Mouse (Mus musculus): ENCODE measurements around the gene Kcns3. TPM values are rescaled to one million over a fixed set of nuclear protein-coding genes. Genes with fewer than 3 reads are reported as not detected.

Kcns3 gene
- total RNA-seq (2021) = under 1 TPM; 0.22 to 0.33 TPM
- long read RNA-seq, experiment 1 = 0 reads
- long read RNA-seq, experiment 2, partial matches to known transcripts = 0 of 1 reads
- long read RNA-seq, experiment 2, other reads (novel, unspliced or antisense) = 0 of 1 reads

DNA sequence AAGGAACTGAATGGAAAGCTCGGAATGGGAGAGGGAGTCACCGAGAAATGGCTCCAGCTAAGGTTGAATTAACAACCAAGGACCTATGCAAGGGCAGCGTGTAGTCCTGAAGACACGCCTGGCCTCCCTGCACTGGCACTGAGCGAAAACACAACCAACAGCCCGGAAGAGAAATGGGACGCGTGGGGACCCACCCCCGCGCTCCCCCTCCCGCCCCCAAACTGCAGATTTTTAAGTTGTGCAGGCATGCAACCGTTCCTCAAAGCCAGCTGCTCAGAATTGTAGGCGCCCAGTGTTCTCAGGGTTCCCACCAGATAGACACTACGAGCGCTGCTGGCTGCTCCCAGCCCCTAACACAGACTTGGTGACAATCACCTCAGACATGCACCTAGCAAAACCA, at the start of gene Kcns3:
Gene Kcns3 (minus strand): TSS at position 42 of the 400 bp plus-strand sequence.
- intact Hi-C loops (cut with DNase I) = no loop called here
- no peak for DNase-seq

DNA sequence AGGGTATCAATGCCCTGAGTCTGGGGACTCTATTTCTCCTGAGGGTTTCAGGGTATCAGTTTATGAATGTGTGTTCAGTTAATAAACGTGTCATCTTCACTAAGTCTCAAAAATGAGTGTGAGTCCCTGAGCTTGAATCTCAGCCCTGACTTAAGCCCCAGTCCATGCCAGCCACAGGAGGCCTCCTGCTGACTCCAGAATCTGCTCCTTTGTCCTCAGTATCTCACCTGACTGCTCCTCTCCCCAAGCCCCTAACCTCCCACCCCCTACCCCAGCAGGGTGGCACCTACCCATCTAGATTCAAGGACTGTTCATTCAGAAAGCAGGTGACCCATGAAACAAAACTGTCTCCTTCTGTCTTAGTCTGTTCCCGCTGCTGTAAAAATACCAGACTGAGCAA, 47.7 kb upstream of the Kcns3 start:
- DNase-seq = no peak
- intact Hi-C loops (cut with DNase I) = loop anchor here (5.0 to 10.0 kb wide), 4 partner anchors 69 to 946 kb away; partner anchors contain the start of genes Gen1 and Smc6

DNA sequence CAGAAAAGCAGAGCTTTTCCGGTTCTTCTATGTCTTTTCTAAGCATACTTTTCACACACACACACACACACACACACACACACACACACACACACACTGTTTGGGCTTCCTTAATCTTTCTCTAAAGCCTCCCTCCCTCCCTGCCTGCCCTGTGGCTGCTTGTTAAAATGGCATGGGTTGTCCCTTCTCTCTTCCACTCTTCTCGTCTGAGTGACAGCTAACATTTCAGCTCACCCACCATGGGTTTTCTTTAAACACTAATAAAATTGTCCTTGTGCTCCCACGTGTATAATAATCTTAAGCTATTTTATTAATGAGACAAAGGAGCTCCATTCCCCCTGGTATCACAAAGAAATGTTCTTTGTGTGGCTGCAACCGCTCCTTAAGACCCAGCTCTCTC, 47.2 kb upstream of the Kcns3 start:
- intact Hi-C loops (cut with DNase I) = loop anchor here (5.0 to 10.0 kb wide), 4 partner anchors 69 to 947 kb away; partner anchors contain the start of genes Gen1 and Smc6
- DNase-seq = no peak

DNA sequence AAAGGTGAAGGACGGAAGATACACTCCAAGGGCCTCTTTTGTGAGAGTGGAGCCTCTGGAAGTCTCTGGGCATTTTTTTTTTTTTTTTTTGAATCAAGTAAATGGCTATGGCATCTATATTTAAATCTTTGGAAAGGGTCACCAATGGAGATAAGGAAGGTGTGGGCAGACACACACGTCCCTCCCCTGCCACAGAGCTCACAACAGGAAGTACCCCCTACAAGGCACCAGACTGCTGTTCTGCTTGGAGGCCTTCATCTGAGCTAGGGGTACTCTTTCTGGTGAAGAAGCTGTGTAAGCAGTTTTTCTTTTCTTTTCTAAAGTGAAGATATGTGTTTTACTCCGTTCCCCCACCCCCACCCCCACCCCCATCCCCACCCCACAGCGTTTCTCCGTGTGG, 46.0 kb upstream of the Kcns3 start:
- no peak for DNase-seq
- intact Hi-C loops (cut with DNase I) = loop anchor here (5.0 to 10.0 kb wide), 4 partner anchors 70 to 948 kb away; partner anchors contain the start of genes Gen1 and Smc6

DNA sequence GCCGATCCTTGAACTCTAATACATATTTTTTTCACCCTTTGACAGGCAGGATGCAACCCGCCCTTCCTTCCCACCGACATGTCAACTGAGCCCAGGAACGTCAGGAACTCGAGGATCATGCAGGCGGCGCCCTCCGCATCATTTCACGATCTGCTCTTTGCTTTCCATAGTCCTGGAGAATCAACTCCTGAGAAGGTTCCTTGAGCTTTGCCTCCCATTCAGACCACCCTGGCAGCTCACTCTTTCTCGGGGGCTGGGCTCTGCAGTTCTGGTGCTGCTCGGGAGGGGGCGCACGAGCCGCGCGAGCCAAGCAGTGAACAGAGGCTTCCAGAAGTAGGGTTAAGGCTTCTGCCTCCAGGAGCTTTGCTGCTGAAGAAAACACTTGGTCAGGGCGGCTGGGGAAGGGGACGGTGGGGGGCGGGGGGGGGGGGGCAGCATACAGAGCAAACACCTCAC, 45.3 kb upstream of the Kcns3 start:
- intact Hi-C loops (cut with DNase I) = loop anchor here (5.0 to 10.0 kb wide), 4 partner anchors 71 to 949 kb away; partner anchors contain the start of genes Gen1 and Smc6
- DNase-seq = peak; percentile 85 to 91

DNA sequence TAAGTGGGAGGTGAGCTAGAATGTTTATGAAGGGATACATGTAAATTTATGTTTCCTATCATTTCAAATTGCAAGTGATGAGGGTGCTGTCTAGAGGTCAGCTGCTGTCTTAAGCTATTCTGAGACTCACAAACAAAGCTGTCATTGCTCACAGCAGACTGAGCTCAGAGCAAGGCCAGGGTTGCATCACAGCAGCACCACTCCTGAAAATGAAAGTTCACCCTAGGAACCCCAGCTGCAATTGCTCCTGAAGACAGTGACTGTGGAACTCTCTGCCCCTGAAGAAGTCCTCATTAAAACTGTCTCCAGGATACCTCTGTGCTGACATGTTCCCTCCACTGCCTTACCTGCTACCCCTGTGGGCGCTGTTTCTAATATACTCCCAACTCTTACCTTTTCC, 44.2 kb upstream of the Kcns3 start:
- DNase-seq = no peak
- intact Hi-C loops (cut with DNase I) = loop anchor here (5.0 to 10.0 kb wide), 4 partner anchors 72 to 950 kb away; partner anchors contain the start of genes Gen1 and Smc6

DNA sequence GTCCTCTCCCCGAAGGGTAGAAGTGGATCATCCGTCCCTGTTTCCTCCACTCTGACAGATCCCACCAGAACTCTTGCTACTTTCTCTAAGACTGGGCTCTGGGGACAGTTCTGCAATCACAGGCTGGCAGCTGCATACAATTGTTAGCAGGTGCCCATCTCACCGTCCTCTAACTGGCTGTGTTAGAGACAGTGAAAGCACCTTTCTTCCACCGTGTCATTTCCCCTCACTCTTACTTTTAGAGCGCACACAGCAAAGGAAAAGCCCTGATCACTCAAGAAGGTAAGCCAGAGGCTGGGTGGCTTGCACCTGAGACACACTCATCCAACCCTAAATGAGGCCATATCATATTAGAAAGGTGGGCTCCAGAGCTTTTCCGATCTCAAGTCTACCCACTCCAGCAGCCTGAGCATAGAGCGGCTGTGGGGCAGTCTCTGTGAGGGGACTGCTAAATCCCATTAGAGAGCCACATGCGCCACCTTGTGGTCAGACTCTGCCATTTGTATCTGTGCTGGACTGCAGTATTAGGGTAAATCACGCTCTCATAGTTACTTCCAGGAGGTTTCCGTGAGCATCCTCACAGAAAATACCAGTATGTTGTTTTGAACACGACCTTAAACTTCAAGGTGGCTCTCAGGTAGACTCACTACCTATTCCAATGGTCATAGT, 27.8 kb upstream of the Kcns3 start:
- DNase-seq = peak; percentile 87 to 92
- intact Hi-C loops (cut with DNase I) = loop anchor here (1.0 to 5.0 kb wide), 3 partner anchors 316 to 580 kb away; no protein-coding TSS in a partner anchor

DNA sequence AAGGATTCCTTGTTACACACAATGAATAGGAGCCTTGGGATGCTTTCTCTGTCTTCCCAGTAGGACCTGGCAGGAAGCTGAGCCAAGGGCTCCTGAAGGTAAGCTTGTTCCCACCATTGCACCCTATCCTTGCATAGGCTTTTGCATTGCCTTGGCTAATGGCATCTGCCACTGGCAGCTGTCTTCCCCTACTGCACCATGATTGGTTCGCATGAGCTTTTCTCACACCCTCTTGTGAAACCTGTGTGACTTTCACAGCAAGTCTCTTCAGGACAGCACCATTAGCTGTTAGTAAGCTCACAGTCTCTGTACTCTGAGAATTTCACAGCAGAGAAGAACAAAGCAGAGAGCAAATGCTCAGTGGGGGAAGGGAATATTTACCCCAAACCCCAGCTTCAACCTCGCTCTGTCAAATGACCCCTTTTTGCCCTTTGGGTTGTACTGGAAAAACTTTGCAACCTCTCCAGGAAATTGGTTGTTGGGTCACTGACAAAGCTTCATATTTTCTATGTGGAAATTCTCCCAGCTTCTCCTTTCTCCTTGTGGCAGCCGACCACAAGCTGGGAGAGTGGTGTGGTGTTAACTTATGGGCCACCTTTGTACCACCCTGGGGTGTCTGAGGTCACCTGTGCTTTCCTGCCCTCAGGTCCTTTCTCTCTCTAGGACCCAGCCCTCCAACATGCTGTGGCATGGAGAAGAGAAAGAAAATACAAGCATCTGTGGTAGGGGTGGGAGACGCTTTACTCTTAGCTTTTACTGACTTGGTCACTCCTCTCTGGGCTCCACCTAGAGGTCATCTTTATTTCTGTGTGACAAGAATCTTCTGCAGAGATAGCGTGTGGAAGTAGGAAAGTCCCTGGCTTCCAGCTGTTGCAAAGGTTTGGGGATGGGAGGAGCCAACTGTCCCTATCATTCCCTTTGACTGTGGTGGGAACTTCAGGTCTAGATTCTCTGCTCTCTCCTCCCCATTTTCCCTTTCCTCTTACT, 26.8 kb upstream of the Kcns3 start:
- intact Hi-C loops (cut with DNase I) = loop anchor here (1.0 to 5.0 kb wide), 3 partner anchors 315 to 579 kb away; no protein-coding TSS in a partner anchor
- DNase-seq = no peak

DNA sequence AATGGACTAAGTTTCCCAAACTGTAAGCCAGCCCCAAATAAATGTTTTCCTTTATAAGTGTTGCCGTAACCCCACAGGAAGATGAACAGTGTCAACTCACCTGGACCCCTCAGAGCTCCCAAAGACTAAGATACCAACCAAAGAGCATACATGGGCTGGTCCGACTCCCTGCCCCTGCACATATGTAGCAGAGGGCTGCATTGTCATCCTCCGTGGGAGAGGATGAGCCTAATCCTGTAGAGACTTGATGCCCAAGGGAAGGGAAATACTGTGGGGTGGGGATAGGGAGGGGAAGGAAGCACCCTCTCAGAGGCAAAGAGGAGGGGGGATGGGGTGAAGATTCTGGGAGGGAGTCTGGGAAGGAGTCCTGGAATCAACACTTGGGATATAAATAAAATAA, 7.8 kb upstream of the Kcns3 start:
- DNase-seq = no peak
- intact Hi-C loops (cut with DNase I) = no loop called here

DNA sequence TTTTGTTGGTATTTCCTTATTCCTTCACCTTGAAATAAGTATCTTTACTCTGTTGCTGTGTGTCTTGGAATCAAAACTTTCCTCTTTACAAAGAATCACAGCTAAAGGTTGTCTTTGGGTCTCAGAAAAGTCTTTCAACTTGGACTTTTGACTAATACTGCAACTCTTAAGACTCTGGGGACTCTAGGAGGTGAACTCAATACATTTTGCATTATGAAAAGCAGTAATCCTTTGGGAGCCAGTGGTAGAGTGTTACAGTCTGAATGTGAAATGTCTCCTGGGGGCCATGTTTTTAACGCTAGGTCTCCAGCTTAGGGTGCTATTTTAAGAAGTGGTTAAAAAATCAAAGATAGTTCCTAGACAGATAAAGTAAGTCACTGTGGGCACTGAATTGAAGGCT, 4.3 kb upstream of the Kcns3 start:
- intact Hi-C loops (cut with DNase I) = no loop called here
- DNase-seq = no peak

DNA sequence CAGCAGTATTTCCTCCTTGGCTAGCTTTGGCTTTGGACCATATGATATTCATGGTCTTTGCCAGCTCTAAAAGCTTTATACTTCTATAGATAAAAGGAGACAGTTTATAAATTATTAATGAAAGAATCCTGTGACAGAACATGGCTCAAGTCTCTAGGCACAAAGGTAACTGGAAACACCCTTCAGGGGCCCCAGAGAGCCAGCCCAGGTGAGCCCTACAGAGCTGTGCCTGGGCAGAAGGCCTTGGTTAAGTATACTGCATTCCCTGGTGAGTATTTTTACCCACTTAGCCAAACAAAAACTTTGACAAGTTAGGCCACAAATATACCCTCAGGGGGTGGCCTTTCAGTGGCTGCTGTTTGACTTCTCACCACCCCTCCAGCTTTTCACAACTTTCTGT, 2.7 kb upstream of the Kcns3 start:
- intact Hi-C loops (cut with DNase I) = no loop called here
- DNase-seq = no peak

DNA sequence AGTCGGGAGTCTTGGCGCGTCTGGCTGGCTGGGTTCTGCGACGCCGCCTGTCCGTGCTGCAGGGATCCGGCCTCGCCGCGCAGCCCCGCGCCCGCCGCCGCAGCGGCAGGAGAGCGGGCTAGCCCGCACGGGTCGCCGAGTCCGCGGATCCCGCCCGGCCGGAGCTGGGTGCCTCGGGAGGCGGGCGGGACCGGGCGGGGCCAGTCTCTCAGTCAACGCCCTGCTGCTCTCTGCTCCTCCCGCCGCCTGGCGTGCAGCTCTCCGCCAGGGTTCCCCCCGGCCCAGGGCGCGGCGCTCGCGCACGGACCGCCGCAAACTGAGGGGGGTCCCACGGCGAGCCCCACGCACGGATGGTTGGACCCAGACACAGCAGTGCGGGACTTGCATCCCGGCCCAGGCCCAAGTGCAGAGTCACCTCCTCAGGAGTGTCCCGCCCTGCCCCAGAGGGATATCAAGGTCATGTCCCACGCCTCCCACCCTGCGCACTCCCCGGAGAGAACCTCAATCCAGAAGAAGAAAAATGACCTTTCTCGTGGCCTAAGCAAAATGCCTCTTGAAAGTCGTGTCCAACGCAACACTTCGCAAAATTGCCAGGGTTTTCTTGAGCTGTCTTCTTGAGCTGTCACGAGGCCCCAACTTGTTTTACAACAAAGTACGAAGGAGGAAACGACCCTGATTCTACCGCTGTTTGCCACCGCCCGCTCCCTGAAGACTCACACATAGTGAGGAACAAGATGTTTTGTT, 492 bp downstream of the Kcns3 start:
- intact Hi-C loops (cut with DNase I) = no loop called here

DNA sequence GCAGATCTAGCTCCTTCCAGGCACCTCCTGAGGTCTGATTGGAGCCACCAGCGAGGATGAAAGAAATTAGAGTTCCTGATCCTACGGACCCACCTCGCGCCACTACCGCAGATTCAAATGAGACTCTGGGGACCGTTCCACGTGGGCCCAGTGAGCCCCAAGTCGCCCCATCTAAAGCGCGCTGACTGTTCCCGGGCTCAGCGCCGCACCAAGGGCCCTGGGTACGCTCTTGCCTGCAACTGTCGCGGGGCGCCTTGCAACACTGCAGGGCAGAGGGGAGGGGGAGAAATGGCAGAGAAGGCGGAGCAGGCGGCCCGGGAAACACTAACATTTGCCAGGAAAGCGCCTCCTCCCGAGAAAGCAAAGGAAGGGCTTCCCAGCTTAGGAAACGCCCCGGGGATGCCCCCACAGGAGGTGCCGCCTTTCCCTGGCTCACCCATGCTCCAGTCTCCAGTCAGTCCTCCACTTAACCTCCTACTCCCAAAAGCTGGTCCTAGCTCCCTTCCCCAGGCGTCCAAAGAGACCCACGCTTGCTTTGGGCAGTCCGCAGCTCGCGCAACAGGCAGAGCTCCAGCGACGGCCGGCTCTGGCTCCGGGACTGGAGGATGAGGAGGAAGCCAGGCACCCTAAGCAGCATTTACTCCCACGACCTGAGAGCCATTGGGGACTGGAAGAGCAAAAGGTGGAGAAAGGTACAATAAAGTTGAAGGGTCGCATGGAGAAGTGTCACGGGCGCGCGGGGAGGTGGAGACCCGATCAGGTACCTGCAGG, 1.2 kb downstream of the Kcns3 start:
- peak; percentile 23 to 25 for DNase-seq
- intact Hi-C loops (cut with DNase I) = no loop called here

More for the DNA sequence above, 492 bp downstream of the Kcns3 start:
- DNase-seq = peak; percentile 34 to 52

DNA sequence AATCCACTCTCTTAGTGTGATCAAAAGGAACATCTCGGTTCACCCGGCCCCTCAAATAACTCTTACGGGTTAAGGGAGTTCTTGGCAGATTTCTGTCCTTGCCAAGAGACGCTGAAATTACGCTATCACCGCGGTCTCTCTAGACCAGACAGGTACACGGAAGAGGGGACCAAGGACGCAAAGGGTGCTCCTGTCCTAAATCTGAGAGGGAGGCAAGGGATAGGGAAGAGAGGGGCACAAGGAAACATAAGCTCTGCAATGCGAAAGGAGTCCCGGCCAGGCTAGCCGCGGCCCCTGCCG, 1.8 kb downstream of the Kcns3 start:
- DNase-seq = peak in 1 of 2 experiments; percentile 3
- intact Hi-C loops (cut with DNase I) = no loop called here

DNA sequence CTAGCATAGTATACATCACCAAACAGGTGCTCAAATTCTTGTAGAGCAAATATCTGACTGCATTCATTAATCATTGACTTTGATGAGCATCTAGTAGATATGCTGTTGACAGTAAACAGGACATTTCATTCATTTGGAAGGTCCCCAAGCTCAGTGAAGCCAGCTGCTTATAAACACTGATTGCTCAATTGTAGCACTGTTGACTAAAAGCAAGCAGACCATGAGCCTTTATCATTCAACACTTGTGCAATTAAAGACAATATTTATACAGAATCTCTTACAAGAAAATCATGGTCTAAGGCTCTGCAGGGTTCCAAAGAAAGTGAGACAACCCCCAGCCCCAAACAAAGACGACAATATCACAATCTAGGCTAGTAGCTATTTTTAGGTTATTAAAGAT, 6.0 kb downstream of the Kcns3 start:
- DNase-seq = no peak
- intact Hi-C loops (cut with DNase I) = no loop called here

DNA sequence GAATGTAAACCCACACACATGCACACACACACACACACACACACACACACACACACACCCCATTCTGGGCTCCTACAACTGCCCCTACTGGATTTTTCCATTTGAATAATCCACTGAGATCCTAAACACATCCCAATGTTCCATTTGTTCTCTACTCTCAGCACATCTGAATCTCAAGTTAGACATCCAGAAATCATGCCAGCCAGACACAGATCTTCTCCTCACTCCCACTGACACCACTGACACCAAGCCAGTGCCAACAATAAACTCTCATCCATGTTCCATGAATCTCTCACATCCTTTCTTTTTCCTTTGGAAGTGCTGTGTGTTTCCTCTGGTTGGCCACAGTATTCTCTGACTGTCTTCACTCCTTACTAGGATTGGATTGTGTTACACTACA, 18.4 kb downstream of the Kcns3 start:
- intact Hi-C loops (cut with DNase I) = no loop called here
- no peak for DNase-seq

DNA sequence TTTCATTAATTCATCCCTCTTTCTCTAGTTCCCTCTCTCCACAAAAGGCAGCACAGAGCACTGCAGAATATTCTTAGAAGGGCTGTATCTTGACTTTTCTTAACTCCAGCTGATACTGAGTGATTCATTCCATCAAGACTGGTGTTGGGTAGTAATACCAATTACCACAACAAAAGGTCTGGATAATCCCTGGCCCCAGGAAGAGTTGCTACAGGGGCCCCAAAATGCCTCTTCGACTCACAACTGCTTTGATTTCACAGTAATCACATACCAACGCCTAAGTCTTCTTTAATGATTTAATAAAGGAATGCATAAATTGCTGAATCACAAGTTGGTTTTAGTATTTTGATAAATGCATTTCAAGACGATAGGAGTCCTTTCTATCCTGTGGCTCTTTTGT, 21.7 kb downstream of the Kcns3 start:
- DNase-seq = no peak
- intact Hi-C loops (cut with DNase I) = no loop called here

DNA sequence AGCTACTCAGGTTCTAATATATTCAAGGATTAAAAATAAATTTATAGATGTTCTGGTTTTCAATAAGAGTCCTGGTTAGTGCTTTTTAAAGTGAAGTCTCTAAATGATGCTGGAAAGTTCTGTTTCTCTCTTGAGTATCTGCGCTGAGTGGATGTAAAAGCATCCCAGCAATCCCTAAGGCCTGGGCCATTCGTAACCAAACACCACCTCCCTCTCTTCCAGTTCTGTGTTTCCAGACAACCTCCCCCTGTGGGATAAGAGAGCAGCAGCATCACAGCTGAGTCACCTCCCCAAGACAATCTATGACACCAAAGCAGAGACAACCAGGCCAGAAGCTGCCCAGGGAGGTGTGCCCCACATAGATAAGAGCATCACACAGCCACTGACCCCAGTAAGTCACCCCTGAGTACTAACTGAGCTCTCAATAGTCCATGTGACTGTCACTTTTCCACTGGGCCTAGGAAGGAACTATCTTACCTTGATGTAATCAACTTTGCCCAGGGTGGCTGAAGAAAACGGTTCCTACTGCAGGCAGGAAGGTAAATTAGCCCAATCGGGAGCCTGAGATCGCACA, 24.6 kb downstream of the Kcns3 start:
- intact Hi-C loops (cut with DNase I) = no loop called here
- no peak for DNase-seq

DNA sequence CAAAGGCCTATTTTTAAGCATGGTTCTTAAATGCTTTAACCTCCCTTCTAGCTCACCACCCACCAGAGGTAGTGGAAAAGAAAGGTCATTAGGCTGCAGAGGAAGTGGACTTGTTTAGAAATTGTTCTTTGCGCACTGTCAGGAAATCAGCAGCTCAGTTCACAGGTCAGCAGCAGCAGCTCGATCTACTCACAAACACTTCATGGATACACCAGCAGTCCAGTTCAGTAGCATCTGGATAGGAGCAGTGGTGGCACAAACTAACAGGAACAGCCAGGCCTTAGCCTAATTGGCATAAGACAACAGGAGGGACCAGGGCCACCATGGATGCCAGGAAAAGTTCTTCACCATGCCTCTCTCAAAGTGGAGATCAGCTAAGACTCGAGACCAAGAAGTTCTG, 49.3 kb downstream of the Kcns3 start:
- intact Hi-C loops (cut with DNase I) = no loop called here
- no peak for DNase-seq

All from heart, postnatal 14 days (tissue).